ENCODE assay signal across 27 mouse cellular contexts in the genomic region with DNA sequence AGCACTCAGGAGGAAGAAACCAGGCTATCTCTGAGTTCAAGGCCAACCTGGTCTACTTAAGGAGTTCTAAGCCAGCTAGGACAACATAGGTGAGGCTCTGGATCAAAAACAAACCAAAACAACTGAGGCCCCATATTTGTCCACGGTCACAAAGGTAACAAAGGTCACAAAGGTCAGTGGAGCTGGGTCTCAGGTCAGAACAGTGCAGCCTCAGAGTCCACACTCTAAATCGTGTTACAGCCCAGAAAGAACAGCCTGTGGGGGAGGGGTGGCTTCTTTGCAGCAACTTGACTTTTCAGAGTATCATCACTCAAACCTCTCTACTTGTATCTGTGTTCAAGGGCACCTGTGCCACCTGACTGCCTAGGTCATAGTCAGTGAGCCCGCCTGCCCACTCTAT. TPM values are rescaled to one million over a fixed set of nuclear protein-coding genes. Genes with fewer than 3 reads are reported as not detected.
DNase-seq lines count a peak whose midpoint lies in the region; ATAC-seq lines count a peak whose summit lies in the region.
"Had no signal": no experiment of that assay in that cellular context is flagged by ENCODE, and none has a peak within 500 bp of the region (broad histone marks: within the 10 kb centered on the region; RNA-seq: fewer than 3 reads in every experiment).

No protein-coding gene starts in this region.

- H3K9me3 ChIP-seq in liver, embryonic 12.5 days (replicated peaks), result no peaks in the 10 kb centered on the region
- no peaks in the 10 kb centered on the region for H3K9me3 ChIP-seq in liver, embryonic 11.5 days (ENCODE audit: control insufficient read depth, low read length)
- H3K9me3 ChIP-seq: embryonic facial prominence, embryonic 12.5 days; embryonic facial prominence, embryonic 15.5 days; forebrain, embryonic 15.5 days; heart, embryonic 12.5 days; heart, embryonic 15.5 days; hindbrain, embryonic 10.5 days; hindbrain, embryonic 13.5 days; intestine, embryonic 15.5 days had no signal

- no peak overlapping the region for H3K4me3 ChIP-seq in liver, embryonic 12.5 days
- no peak overlapping the region for H3K4me3 ChIP-seq in liver, embryonic 11.5 days (ENCODE audit: low read depth, low read length)
- H3K4me3 ChIP-seq: embryonic facial prominence, embryonic 12.5 days; embryonic facial prominence, embryonic 15.5 days; forebrain, embryonic 15.5 days; heart, embryonic 12.5 days; heart, embryonic 15.5 days; hindbrain, embryonic 10.5 days; hindbrain, embryonic 13.5 days; intestine, embryonic 15.5 days had no signal

- WGBS in liver, embryonic 12.5 days (ENCODE audit: insufficient replicate concordance), result 56% methylated on average over 3 of the region's 3 CpGs
- 59% methylated on average over 3 of the region's 3 CpGs for WGBS in liver, embryonic 11.5 days

- H3K27ac ChIP-seq in liver, embryonic 12.5 days, result no peak overlapping the region
- H3K27ac ChIP-seq in liver, embryonic 11.5 days (ENCODE audit: low read depth, low read length), result no peak overlapping the region
- H3K27ac ChIP-seq: embryonic facial prominence, embryonic 12.5 days; embryonic facial prominence, embryonic 15.5 days; forebrain, embryonic 15.5 days; heart, embryonic 15.5 days; hindbrain, embryonic 13.5 days; intestine, embryonic 15.5 days had no signal

- H3K4me2 ChIP-seq in liver, embryonic 12.5 days, result no peak overlapping the region
- H3K4me2 ChIP-seq in liver, embryonic 11.5 days, result no peak overlapping the region
- H3K4me2 ChIP-seq: embryonic facial prominence, embryonic 12.5 days; embryonic facial prominence, embryonic 15.5 days; forebrain, embryonic 15.5 days; heart, embryonic 12.5 days; heart, embryonic 15.5 days; hindbrain, embryonic 13.5 days; intestine, embryonic 15.5 days had no signal

- peaks cover 40% of the 10 kb centered on the region for H3K4me1 ChIP-seq in liver, embryonic 12.5 days
- H3K4me1 ChIP-seq in liver, embryonic 11.5 days (replicated peaks; ENCODE audit: control insufficient read depth, insufficient read depth, low read length), result peaks cover 9% of the 10 kb centered on the region

- no peaks in the 10 kb centered on the region for H3K27me3 ChIP-seq in liver, embryonic 12.5 days (replicated peaks)
- H3K27me3 ChIP-seq in liver, embryonic 11.5 days (replicated peaks; ENCODE audit: control insufficient read depth, insufficient read depth, low read length), result no peaks in the 10 kb centered on the region
- H3K27me3 ChIP-seq: CH12.LX; embryonic facial prominence, embryonic 15.5 days; forebrain, embryonic 15.5 days; heart, embryonic 12.5 days; heart, embryonic 15.5 days; hindbrain, embryonic 13.5 days; intestine, embryonic 15.5 days had no signal

- peak; percentile 33 for DNase-seq in adrenal gland, postnatal 14 days
- no peak for DNase-seq in adrenal gland, postnatal 36 days
- DNase-seq in liver, embryonic 11.5 days (ENCODE audit: low spot score), result no peak
- DNase-seq in ZHBTc4 (ENCODE audit: low read depth, low spot score), result peak; percentile 41
- DNase-seq in yolk sac, embryonic 10.5 days (ENCODE audit: low spot score), result peak; percentile 58
- no peak for DNase-seq in lung, postnatal 36 days
- DNase-seq: adrenal gland, postnatal 25 days; B cell, adult 2 months; cerebellum, adult 18-20 months; cerebellum, adult 9-10 months; cerebellum, postnatal 14 days; gastrocnemius, postnatal 14 days; heart, adult 11 months; heart, postnatal 10 days; heart, postnatal 36 days had no signal

- no peak for ATAC-seq in liver, embryonic 12.5 days
- ATAC-seq in liver, embryonic 11.5 days (replicated peaks; ENCODE audit: low FRiP score), result no peak
- ATAC-seq: activated CD4-positive, CD25-positive, alpha-beta regulatory T cell, adult 4 months; forebrain, embryonic 15.5 days; hindbrain, embryonic 16.5 days; intestine, embryonic 15.5 days had no signal

- peaks cover 47% of the 10 kb centered on the region for H3K36me3 ChIP-seq in liver, embryonic 12.5 days
- H3K36me3 ChIP-seq in liver, embryonic 11.5 days (ENCODE audit: control insufficient read depth, insufficient read depth, low read length), result peaks cover 5% of the 10 kb centered on the region

- 0 out of 2 replicates have a peak overlapping the region, but pooled peaks have one; percentile 8 for H3K9ac ChIP-seq in liver, embryonic 12.5 days
- no peak overlapping the region for H3K9ac ChIP-seq in liver, embryonic 11.5 days (ENCODE audit: low read depth, low read length)
- H3K9ac ChIP-seq: embryonic facial prominence, embryonic 12.5 days; embryonic facial prominence, embryonic 15.5 days; forebrain, embryonic 15.5 days; heart, embryonic 12.5 days; heart, embryonic 15.5 days; hindbrain, embryonic 13.5 days; intestine, embryonic 15.5 days had no signal

RNA-seq across cellular contexts. Expression of gene Hinfp, which starts 4.3 kb away (rescaled TPM):
- 20.3 and 22.1 TPM in 2 replicates for total RNA-seq in adrenal gland, postnatal 14 days (2021)
- total RNA-seq in adrenal gland, postnatal 36 days (2021), result 10 to 100 TPM; 18.9 to 24.4 TPM
- polyA plus RNA-seq in liver, embryonic 12.5 days (2016; fragmentation: Nextera tagmentation; extraction: Ambion mirVana), result 16.2 and 17.2 TPM in 2 replicates
- polyA plus RNA-seq in liver, embryonic 11.5 days (2014; fragmentation: Nextera tagmentation; extraction: Ambion mirVana), result 19.3 and 20.2 TPM in 2 replicates

RNA-seq across cellular contexts. Expression of gene C2cd2l, which starts 10.3 kb away (rescaled TPM):
- 27.8 and 40.4 TPM in 2 replicates for total RNA-seq in adrenal gland, postnatal 14 days (2021)
- total RNA-seq in adrenal gland, postnatal 36 days (2021), result 10 to 100 TPM; 37.6 to 50.6 TPM
- polyA plus RNA-seq in liver, embryonic 12.5 days (2016; fragmentation: Nextera tagmentation; extraction: Ambion mirVana), result 12.3 and 13.0 TPM in 2 replicates
- 8.9 and 9.3 TPM in 2 replicates for polyA plus RNA-seq in liver, embryonic 11.5 days (2014; fragmentation: Nextera tagmentation; extraction: Ambion mirVana)

RNA-seq across cellular contexts. Expression of gene Dpagt1, which starts 16.1 kb away (rescaled TPM):
- total RNA-seq in adrenal gland, postnatal 14 days (2021), result 27.1 and 29.5 TPM in 2 replicates
- total RNA-seq in adrenal gland, postnatal 36 days (2021), result 10 to 100 TPM; 25.3 to 32.7 TPM
- polyA plus RNA-seq in liver, embryonic 12.5 days (2016; fragmentation: Nextera tagmentation; extraction: Ambion mirVana), result 21.9 and 24.0 TPM in 2 replicates
- 39.5 and 41.9 TPM in 2 replicates for polyA plus RNA-seq in liver, embryonic 11.5 days (2014; fragmentation: Nextera tagmentation; extraction: Ambion mirVana)

RNA-seq across cellular contexts. Expression of gene Abcg4, which starts 21.3 kb away (rescaled TPM):
- 19.0 and 28.8 TPM in 2 replicates for total RNA-seq in adrenal gland, postnatal 14 days (2021)
- 10 to 100 TPM; 28.2 to 32.6 TPM for total RNA-seq in adrenal gland, postnatal 36 days (2021)
- polyA plus RNA-seq in liver, embryonic 12.5 days (2016; fragmentation: Nextera tagmentation; extraction: Ambion mirVana), result 20.1 and 21.7 TPM in 2 replicates
- polyA plus RNA-seq in liver, embryonic 11.5 days (2014; fragmentation: Nextera tagmentation; extraction: Ambion mirVana), result 11.6 and 13.8 TPM in 2 replicates
- polyA plus RNA-seq: activated CD4-positive, CD25-positive, alpha-beta regulatory T cell, adult 4 months had no signal

RNA-seq across cellular contexts. Expression of gene H2afx, which starts 24.7 kb away (rescaled TPM):
- 76.0 and 90.3 TPM in 2 replicates for total RNA-seq in adrenal gland, postnatal 14 days (2021)
- 10 to 100 TPM; 41.3 to 47.7 TPM for total RNA-seq in adrenal gland, postnatal 36 days (2021)
- polyA plus RNA-seq in liver, embryonic 12.5 days (2016; fragmentation: Nextera tagmentation; extraction: Ambion mirVana), result 233 and 239 TPM in 2 replicates
- 250 TPM in 2 replicates for polyA plus RNA-seq in liver, embryonic 11.5 days (2014; fragmentation: Nextera tagmentation; extraction: Ambion mirVana)

Comparison
In these comparisons a context has a peak if more than half of its experiments do, and no peak if none do; other contexts are left out.
1. DNase-seq: peak in adrenal gland, postnatal 14 days (single experiment), ZHBTc4 (single experiment) and yolk sac, embryonic 10.5 days (single experiment); none in adrenal gland, postnatal 36 days (0 of 2), liver, embryonic 11.5 days (single experiment) and lung, postnatal 36 days (single experiment).